Mouse (Mus musculus) intestine, embryonic 16.5 days (tissue): ENCODE results near the gene Tmbim1. TPM values are rescaled to one million over a fixed set of nuclear protein-coding genes. Genes with fewer than 3 reads are reported as not detected.
A peak's percentile ranks its signal among the peaks of the same experiment; 100 is the strongest.
"Not testable (repeated sequence)": the region's sequence is repeated elsewhere in the genome, so short reads cannot be mapped to it uniquely, and the experiment has no call there.

Source experiments
- ATAC-seq: fragments of 200-750 bp; cut with Nextera tagmentation; 2 replicates; pipeline ENCODE4 v1.8.0; 2017; ENCODE audit warnings: moderate TSS enrichment, moderate library complexity
- H3K27ac ChIP-seq: fragments of 300-500 bp; sonication (generic); 2 replicates; pipeline ENCODE4 v1.5.1; 2014; ENCODE audit warnings: mild to moderate bottlenecking, low read length
- H3K27me3 ChIP-seq: fragments of 300-500 bp; sonication (generic); replicated peaks from 2 replicates; pipeline ENCODE4 v1.6.1; 2014; ENCODE audit warnings: low read length, control low read depth, mixed read lengths; ENCODE audit not compliant: control insufficient read depth, insufficient read depth
- H3K36me3 ChIP-seq: fragments of 300-500 bp; sonication (generic); 2 replicates; pipeline ENCODE4 v1.6.1; 2014; ENCODE audit warnings: low read length, control low read depth; ENCODE audit not compliant: control insufficient read depth, insufficient read depth
- H3K4me1 ChIP-seq: fragments of 300-500 bp; sonication (generic); 2 replicates; pipeline ENCODE4 v1.6.1; 2014; ENCODE audit warnings: low read length, control low read depth, mixed read lengths; ENCODE audit not compliant: control insufficient read depth, insufficient read depth
- H3K4me2 ChIP-seq: fragments of 300-500 bp; sonication (generic); 2 replicates; pipeline ENCODE4 v1.6.1; 2014; ENCODE audit warnings: low read depth, low read length, control low read depth
- H3K4me3 ChIP-seq: fragments of 300-500 bp; sonication (generic); 2 replicates; pipeline ENCODE4 v1.5.1; 2014; ENCODE audit warnings: mild to moderate bottlenecking, low read length
- H3K9ac ChIP-seq: fragments of 300-500 bp; sonication (generic); 2 replicates; pipeline ENCODE4 v1.6.1; 2014; ENCODE audit warnings: low read depth, low read length
- H3K9me3 ChIP-seq: fragments of 300-500 bp; sonication (generic); 2 replicates; pipeline ENCODE4 v1.6.1; 2016; ENCODE audit warnings: low read length, control low read depth; ENCODE audit not compliant: control insufficient read depth
- WGBS: fragments of 180-500 bp; shearing (Covaris S2); extraction: QIAGEN DNeasy Blood & Tissue Kit; methylation state at CpG from one replicate; pipeline ENCODE4 v1.1.7; 2014; 5-methylcytosine and 5-hydroxymethylcytosine counted together
- polyA plus RNA-seq: library from polyadenylated mRNA; unstranded; fragments of >200 nt; fragmentation: Nextera tagmentation; extraction: Ambion mirVana; gene quantifications from 2 replicates; pipeline ENCODE4 v1.2.1, GENCODE M21; 2015

Tmbim1 gene
- polyA plus RNA-seq, 1 experiment from 2014 or later, result 79.8 TPM

DNA sequence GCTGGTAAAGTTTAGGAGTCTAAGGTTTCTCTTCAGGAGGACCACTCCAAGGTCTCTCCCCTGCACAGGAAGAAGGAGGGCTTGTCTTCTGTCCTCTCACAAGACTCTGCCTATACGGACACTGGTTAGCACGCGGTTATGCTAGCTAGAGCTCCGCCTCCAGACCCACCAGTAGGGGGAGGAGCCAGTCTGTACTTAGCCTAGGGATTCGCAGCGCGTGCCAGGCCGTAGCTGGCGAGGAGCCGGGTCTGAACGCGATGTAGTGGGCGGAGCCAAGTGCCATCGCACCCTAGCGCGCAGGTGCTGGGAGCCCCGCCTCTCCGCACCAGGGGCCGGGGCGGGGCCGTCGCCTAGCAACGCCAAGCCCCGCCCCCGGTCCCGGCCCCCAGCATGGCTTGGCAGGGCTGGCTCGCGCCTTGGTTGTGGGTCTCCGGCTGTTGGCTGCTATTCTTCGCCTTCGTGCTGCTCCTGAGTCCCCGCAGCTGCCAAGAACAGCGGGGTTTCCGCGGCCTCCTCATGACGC is 26.9 kb upstream of the Tmbim1 start:
- Histone ChIP-seq H3K4me2 (peak overlapping the region; percentile 88), H3K9me3 (no peaks in the 10 kb centered on the region), H3K27me3 (no peaks in the 10 kb centered on the region), H3K27ac (peak overlapping the region; percentile 55), H3K4me3 (peak overlapping the region; percentile 53), H3K4me1 (peaks cover 28% of the 10 kb centered on the region), H3K9ac (peak overlapping the region; percentile 65), H3K36me3 (no peaks in the 10 kb centered on the region)
- WGBS, result under 1% methylated on average over 36 of the region's 36 CpGs
- peak; percentile 95 for ATAC-seq

DNA sequence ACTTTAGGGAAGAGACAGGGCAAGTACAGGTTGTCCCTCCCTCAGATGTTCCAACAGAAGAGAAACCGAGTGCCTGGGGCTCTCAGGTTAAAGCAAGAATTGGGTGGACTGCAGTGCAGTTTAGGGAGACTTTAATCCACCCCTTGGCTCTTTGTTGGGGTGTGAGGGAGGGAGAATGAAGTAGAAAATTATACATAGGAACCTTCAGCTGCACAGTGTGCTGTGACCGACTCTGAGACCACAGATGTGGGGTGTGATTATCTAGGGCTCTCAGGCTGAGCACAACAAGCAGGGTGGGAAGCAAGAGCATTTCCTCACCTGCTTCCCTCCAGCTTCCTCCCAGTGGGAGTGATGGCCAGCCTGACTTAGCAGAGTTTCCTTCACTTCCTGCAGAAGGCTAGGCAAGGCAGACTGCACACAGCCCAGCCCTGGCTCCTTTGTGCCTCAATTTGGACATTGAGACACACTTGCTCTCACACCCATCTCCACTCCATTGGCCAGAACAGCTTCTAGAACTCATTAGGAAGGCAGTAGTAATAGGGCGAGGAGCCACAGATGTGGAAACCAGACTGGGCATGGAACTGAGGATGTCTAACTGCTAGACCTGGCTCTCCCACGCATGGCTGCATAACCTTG is 25.7 kb upstream of the Tmbim1 start:
- no peak for ATAC-seq
- Histone ChIP-seq H3K9me3 (no peaks in the 10 kb centered on the region), H3K27ac (peak overlapping the region; percentile 85), H3K4me1 (peaks cover 28% of the 10 kb centered on the region), H3K4me2 (no peak overlapping the region), H3K9ac (0 out of 2 replicates have a peak overlapping the region, but pooled peaks have one; percentile 21), H3K36me3 (no peaks in the 10 kb centered on the region), H3K4me3 (no peak overlapping the region), H3K27me3 (no peaks in the 10 kb centered on the region)
- WGBS, result 64% methylated on average over 4 of the region's 4 CpGs

DNA sequence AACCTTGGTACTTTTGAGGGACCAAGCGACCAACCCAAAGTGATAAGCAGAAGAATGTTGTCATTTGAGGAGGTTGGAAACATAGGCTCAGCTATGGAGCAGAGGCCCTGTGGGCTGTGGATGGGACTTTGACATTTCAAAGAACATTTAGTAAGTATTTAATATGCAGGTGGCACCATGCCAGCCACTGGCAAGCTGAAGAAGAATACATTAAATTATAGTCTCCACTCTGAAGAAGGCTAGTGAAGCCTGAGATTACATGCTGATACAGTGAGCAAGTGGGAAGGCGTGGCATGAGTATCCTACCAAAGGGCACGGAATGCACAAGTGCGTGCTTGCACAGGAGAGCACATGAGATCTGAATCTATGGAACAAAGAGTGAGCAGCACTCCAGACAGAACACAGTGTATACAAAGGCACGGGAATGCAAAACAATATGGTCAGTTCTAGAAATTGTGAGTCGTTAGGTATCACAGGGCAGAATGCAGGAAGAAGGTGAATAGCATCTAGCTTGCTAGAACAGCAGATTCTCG is 24.5 kb upstream of the Tmbim1 start:
- no peaks in the 10 kb centered on the region for H3K36me3 ChIP-seq
- peak overlapping the region; percentile 85 for H3K27ac ChIP-seq
- no peak overlapping the region for H3K4me3 ChIP-seq
- H3K4me1 ChIP-seq, result peaks cover 28% of the 10 kb centered on the region
- peak; percentile 30 for ATAC-seq
- no peak overlapping the region for H3K9ac ChIP-seq
- no peaks in the 10 kb centered on the region for H3K9me3 ChIP-seq
- no peak overlapping the region for H3K4me2 ChIP-seq
- WGBS, result 47% methylated on average over 7 of the region's 7 CpGs
- no peaks in the 10 kb centered on the region for H3K27me3 ChIP-seq

DNA sequence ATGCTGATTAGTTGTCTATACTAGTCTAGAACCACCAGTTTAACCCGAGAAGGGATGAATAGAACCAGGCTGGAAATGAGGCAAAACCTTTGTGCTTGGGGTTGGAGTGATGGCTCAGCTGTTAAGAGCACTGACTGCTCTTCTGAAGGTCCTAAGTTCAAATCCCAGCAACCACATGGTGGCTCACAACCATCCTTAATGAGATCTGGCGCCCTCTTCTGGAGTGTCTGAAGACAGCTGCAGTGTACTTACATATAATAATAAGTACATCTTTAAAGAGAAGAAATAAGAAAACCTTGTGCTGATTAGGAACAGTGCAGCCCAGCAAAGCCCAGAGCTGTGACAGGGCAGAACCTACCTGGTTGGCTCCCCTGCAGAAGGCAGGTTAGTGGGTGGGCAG is 21.5 kb upstream of the Tmbim1 start:
- WGBS, result 90% methylated on average over 2 of the region's 2 CpGs
- not testable (repeated sequence) for ATAC-seq, H3K4me2 ChIP-seq, H3K9me3 ChIP-seq, H3K4me3 ChIP-seq, H3K27me3 ChIP-seq, H3K9ac ChIP-seq, H3K36me3 ChIP-seq, H3K27ac ChIP-seq
- H3K4me1 ChIP-seq, result peaks cover 20% of the 10 kb centered on the region

DNA sequence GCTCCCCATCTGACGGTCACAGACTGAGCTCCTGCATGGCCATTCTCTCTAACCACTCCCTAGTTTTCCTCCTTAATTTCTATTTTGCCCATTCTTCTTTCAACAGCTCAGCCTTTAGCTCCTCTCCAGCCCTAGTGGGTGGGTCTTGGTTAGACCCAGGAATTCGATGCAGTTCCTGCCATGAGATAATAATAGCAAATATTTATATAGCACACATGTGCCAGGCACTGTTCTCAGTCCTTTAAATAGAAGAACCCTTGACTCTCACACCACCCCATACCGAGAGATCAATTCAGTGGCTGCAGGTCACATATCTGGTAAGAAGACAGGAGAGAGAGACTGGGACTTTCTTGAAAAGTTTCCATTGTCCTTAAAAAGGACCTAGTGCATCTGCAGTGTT is 16.0 kb upstream of the Tmbim1 start:
- H3K4me3 ChIP-seq, result no peak overlapping the region
- no peak overlapping the region for H3K27ac ChIP-seq
- H3K4me2 ChIP-seq, result no peak overlapping the region
- H3K9ac ChIP-seq, result no peak overlapping the region
- no peak; the same call in 1 of the 2 replicates for ATAC-seq
- H3K9me3 ChIP-seq, result no peaks in the 10 kb centered on the region
- no peaks in the 10 kb centered on the region for H3K36me3 ChIP-seq
- 52% methylated on average over 3 of the region's 3 CpGs for WGBS
- no peaks in the 10 kb centered on the region for H3K27me3 ChIP-seq
- H3K4me1 ChIP-seq, result 0 out of 2 replicates have a peak, but pooled peaks cover 3% of the 10 kb centered on the region

DNA sequence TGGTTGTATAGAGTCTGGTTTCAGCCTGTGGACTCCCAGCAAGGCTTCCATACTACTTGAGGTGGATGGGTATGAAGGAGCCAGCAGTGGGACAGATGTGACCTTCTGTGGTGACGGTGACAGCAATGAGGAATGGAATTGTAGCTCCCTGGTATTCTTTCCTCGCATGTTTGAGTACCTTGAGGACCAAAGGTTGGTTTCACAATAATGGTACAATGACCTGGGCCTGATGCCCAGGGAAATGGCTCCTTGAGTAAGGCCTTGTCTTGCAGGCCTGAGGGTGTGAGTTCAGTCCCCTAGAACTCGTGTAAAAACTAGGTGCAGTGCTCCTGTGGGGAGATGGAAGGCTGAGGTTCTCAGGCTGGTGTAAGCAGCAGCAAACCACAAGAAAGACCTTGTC is 13.3 kb upstream of the Tmbim1 start:
- H3K4me1 ChIP-seq, result 0 out of 2 replicates have a peak, but pooled peaks cover 3% of the 10 kb centered on the region
- no peak overlapping the region for H3K4me2 ChIP-seq
- no peaks in the 10 kb centered on the region for H3K27me3 ChIP-seq
- no peak overlapping the region for H3K9ac ChIP-seq
- H3K4me3 ChIP-seq, result no peak overlapping the region
- 83% methylated on average over 3 of the region's 3 CpGs for WGBS
- ATAC-seq, result no peak
- H3K27ac ChIP-seq, result no peak overlapping the region
- no peaks in the 10 kb centered on the region for H3K36me3 ChIP-seq
- H3K9me3 ChIP-seq, result no peaks in the 10 kb centered on the region

DNA sequence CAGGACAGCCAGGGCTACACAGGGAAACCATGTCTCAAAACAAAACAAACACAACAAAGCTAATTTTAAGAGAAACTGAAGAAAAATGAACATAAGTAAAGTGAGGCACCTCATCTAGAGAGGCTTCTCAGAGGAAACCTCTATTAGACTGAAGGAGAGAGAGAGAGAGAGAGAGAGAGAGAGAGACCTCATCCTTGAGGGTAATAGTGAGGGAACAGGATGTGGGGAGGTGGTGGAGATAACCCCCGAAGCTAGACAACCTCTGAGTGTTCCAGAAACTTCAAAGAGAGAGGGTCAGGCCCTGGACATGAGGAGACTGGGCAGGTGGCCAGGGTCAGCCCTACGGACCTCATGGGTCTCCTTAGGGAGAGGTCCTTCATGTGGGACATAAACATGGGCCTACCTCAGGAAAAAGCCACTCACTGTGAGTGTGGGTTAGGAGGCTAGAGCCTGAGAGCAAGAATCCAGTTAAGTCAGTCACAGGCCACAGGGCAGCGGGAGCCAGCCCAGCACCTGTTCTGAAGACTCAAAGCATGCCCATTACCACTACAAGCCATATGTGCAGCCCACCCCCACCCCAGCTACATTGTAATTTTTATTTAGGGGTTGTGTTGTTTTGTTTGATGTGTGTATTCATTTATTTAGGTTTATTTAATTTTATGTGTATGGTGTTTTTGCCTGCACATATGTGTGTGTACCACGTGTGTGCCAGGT is 10.8 kb upstream of the Tmbim1 start:
- H3K4me1 ChIP-seq, result 0 out of 2 replicates have a peak, but pooled peaks cover 3% of the 10 kb centered on the region
- ATAC-seq, result no peak
- H3K27ac ChIP-seq, result no peak overlapping the region
- H3K36me3 ChIP-seq, result no peaks in the 10 kb centered on the region
- H3K27me3 ChIP-seq, result no peaks in the 10 kb centered on the region
- 75% methylated on average over 4 of the region's 4 CpGs for WGBS
- H3K9me3 ChIP-seq, result no peaks in the 10 kb centered on the region
- H3K9ac ChIP-seq, result no peak overlapping the region
- H3K4me2 ChIP-seq, result no peak overlapping the region
- H3K4me3 ChIP-seq, result no peak overlapping the region

DNA sequence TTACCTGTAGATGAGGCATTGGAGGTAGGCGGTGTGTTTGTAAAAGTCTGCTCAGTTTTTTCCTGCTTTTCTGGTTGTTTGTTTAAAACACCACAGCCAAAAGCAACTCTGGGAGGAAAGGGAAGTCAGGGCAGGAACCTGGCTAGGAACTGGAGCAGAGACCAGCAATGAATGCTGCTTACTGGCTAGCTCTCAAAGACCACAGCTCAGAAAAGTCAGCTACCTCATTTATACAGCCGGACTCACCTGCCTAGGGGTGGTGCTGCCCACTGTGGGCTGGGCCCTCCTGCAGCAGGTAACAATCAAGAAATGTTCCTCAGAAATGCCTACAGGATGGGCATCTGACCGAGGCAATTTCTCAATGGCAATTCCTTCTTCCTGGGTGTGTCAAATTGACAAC is 9.4 kb upstream of the Tmbim1 start:
- no peak overlapping the region for H3K4me3 ChIP-seq
- no peak overlapping the region for H3K4me2 ChIP-seq
- 77% methylated on average over 3 of the region's 3 CpGs for WGBS
- no peaks in the 10 kb centered on the region for H3K27me3 ChIP-seq
- H3K9ac ChIP-seq, result no peak overlapping the region
- ATAC-seq, result no peak
- no peaks in the 10 kb centered on the region for H3K9me3 ChIP-seq
- no peak overlapping the region for H3K27ac ChIP-seq
- peaks cover 6% of the 10 kb centered on the region; the same call in 1 of the 2 replicates for H3K4me1 ChIP-seq
- no peaks in the 10 kb centered on the region for H3K36me3 ChIP-seq

DNA sequence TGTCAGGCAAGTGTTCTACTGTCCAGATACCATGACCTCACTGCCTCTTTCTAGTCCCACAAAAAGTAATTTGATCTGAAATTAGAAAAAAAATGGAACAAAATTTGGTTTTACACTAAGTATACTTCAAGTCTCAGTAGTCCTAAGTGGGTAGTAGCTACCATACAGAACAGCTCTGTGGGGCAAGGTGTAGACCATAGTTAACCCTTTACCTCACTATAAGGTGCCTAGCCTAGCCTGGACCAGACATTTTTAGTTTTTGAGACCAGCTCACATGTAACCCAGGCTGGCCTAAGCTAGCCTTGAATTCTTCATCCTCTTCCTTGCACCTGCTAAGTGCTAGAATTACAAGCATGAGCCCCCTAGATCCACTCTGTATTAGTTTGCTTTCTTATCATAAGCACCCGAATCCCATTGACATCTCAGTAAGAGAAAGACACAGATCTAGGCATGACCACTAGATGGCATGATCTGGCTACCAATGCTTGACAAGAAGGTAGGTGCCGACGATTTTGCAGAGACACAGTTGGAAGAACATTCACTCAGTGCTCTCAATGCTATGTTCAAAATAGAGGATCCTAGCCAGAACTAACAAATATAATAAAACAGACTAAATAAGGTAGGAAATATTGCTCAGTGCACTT is 7.7 kb upstream of the Tmbim1 start:
- no peak overlapping the region for H3K27ac ChIP-seq
- H3K4me1 ChIP-seq, result peaks cover 5% of the 10 kb centered on the region; the same call in 1 of the 2 replicates
- 1% methylated on average over 3 of the region's 3 CpGs for WGBS
- no peaks in the 10 kb centered on the region for H3K27me3 ChIP-seq
- H3K36me3 ChIP-seq, result no peaks in the 10 kb centered on the region
- H3K4me2 ChIP-seq, result no peak overlapping the region
- no peak overlapping the region for H3K9ac ChIP-seq
- H3K9me3 ChIP-seq, result no peaks in the 10 kb centered on the region
- peak; percentile 52; the same call in 1 of the 2 replicates for ATAC-seq
- H3K4me3 ChIP-seq, result no peak overlapping the region
